ENCODE assay signal across 14 mouse cellular contexts in the genomic region with DNA sequence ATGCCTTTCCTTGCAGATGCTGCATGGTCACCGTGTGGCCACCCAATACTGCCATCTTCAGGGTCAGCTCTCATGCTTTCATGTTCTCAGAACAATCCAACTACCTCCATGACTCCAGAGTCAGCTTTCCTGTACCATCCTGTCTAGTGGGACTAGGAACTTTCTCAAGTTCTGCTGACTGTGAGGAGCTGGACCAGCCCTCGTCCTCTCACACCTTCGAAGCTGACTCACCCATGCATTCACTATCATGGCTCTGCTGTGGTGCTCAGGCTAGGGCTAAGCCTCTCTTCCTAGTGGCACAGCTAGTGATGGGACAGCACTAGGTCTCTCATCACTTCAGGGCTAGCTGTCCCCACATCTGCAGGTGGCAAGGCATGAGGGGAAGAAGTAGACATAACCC.
"Had no signal": no experiment of that assay in that cellular context is flagged by ENCODE, and none has a peak within 500 bp of the region (broad histone marks: within the 10 kb centered on the region; RNA-seq: fewer than 3 reads in every experiment).

No protein-coding gene starts in this region.

- H3K27ac ChIP-seq: kidney, postnatal 0 days; layer of hippocampus, adult 2 months; limb, embryonic 13.5 days; liver, embryonic 12.5 days; lung, embryonic 15.5 days; midbrain, embryonic 12.5 days; neural tube, embryonic 15.5 days had no signal

- H3K4me2 ChIP-seq: limb, embryonic 13.5 days; liver, embryonic 12.5 days; lung, embryonic 15.5 days; midbrain, embryonic 12.5 days; neural tube, embryonic 15.5 days had no signal

- H3K9me3 ChIP-seq: limb, embryonic 13.5 days; liver, embryonic 12.5 days; lung, embryonic 15.5 days; midbrain, embryonic 12.5 days; neural tube, embryonic 15.5 days had no signal

- H3K36me3 ChIP-seq: limb, embryonic 13.5 days; liver, embryonic 12.5 days; lung, embryonic 15.5 days; midbrain, embryonic 12.5 days; neural tube, embryonic 15.5 days had no signal

- H3K4me3 ChIP-seq: layer of hippocampus, adult 2 months; limb, embryonic 13.5 days; liver, embryonic 12.5 days; lung, embryonic 15.5 days; midbrain, embryonic 12.5 days; neural tube, embryonic 15.5 days had no signal

- H3K9ac ChIP-seq: limb, embryonic 13.5 days; liver, embryonic 12.5 days; lung, embryonic 15.5 days; midbrain, embryonic 12.5 days; neural tube, embryonic 15.5 days had no signal

- H3K27me3 ChIP-seq: limb, embryonic 13.5 days; liver, embryonic 12.5 days; lung, embryonic 15.5 days; midbrain, embryonic 12.5 days; neural tube, embryonic 15.5 days had no signal

- H3K4me1 ChIP-seq: limb, embryonic 13.5 days; liver, embryonic 12.5 days; lung, embryonic 15.5 days; midbrain, embryonic 12.5 days; neural tube, embryonic 15.5 days had no signal

- DNase-seq: kidney, adult 11 months; kidney, adult 9 months; kidney, postnatal 36 days; left cerebral cortex, postnatal 4 days; right cerebral cortex, adult 18-20 months; right cerebral cortex, postnatal 25 days; thymus, postnatal 36 days had no signal
